Mouse (Mus musculus) C2C12 (cell line): Measurements from ENCODE around the gene Zik1. TPM values are rescaled to one million over a fixed set of nuclear protein-coding genes. Genes with fewer than 3 reads are reported as not detected.
A peak's percentile ranks its signal among the peaks of the same experiment; 100 is the strongest.

Experiments used
- H3K27me3 ChIP-seq: one replicate; pipeline ENCODE4 v1.6.1; 2011; ENCODE audit not compliant: control insufficient read depth, insufficient read depth, insufficient read length
- H3K36me3 ChIP-seq: one replicate; pipeline ENCODE4 v1.6.1; 2011; ENCODE audit not compliant: control insufficient read depth, insufficient read depth
- H3K4me3 ChIP-seq: one replicate; pipeline ENCODE4 v1.5.1; 2011; ENCODE audit warnings: mild to moderate bottlenecking, control low read depth; ENCODE audit not compliant: poor library complexity, insufficient read depth, severe bottlenecking
- H3K79me2 ChIP-seq: one replicate; pipeline ENCODE4 v1.6.1; 2011; ENCODE audit not compliant: control insufficient read depth, insufficient read depth
- H3K79me3 ChIP-seq: one replicate; pipeline ENCODE4 v1.6.1; 2011; ENCODE audit warnings: low read depth, control low read depth
- H3ac ChIP-seq: one replicate; pipeline ENCODE3; 2011; ENCODE audit warnings: low read depth; ENCODE audit not compliant: control insufficient read depth, insufficient read length
- CEBPB ChIP-seq: IDR thresholded peaks from one replicate; pipeline ENCODE4 v1.6.1; 2011; ENCODE audit warnings: low read depth, mild to moderate bottlenecking, control low read depth, moderate library complexity
- CTCF ChIP-seq: IDR thresholded peaks from one replicate; pipeline ENCODE4 v1.5.1; 2011; ENCODE audit not compliant: control insufficient read depth, insufficient read depth, insufficient read length
- FOSL1 ChIP-seq: IDR thresholded peaks from one replicate; pipeline ENCODE4 v1.8.0; 2011; ENCODE audit warnings: mild to moderate bottlenecking, low read length; ENCODE audit not compliant: poor library complexity, insufficient read depth, severe bottlenecking
- MAX ChIP-seq: IDR thresholded peaks from one replicate; pipeline ENCODE4 v1.6.1; 2011; ENCODE audit warnings: mild to moderate bottlenecking, control low read depth
- MYOD1 ChIP-seq: IDR thresholded peaks from one replicate; pipeline ENCODE4 v1.6.1; 2011; ENCODE audit warnings: low read depth; ENCODE audit not compliant: control insufficient read depth, insufficient read length
- MYOG ChIP-seq: IDR thresholded peaks from one replicate; pipeline ENCODE4 v1.6.1; 2011; ENCODE audit not compliant: control insufficient read depth, insufficient read length; ENCODE audit errors: extremely low read depth
- USF1 ChIP-seq: IDR thresholded peaks from one replicate; pipeline ENCODE4 v1.6.1; 2011; ENCODE audit warnings: low read depth, mild to moderate bottlenecking, control low read depth, moderate library complexity
- long read RNA-seq, 2 experiments: library from polyadenylated mRNA; unstranded; transcript quantifications; one replicate each; pipeline ENCODE4 v2.0.0; 2019 to 2020
- polyA plus RNA-seq: library from polyadenylated mRNA; unstranded; fragments of >200 nt; fragmentation: generic; extraction: Trizol; gene quantifications from one replicate; pipeline ENCODE4 v1.2.1, GENCODE M21; 2012; ENCODE audit warnings: missing spikeins

The Zik1 gene
- polyA plus RNA-seq = 2.0 TPM
- long read RNA-seq, experiment 1 = 0 reads
- long read RNA-seq, experiment 2, full-length matches to known transcripts = 30 of 34 reads
- long read RNA-seq, experiment 2, partial matches to known transcripts = 1 of 34 reads
- long read RNA-seq, experiment 2, other reads (novel, unspliced or antisense) = 3 of 34 reads

GRCm38 (mm10) chr7:10494786-10495521, at the start of gene Zik1:
Zik1 (minus strand) TSS chr7:10495394.
- no peak for TF ChIP-seq MYOD1
- TF ChIP-seq USF1 = no peak
- no peak for TF ChIP-seq MYOG
- no peak for TF ChIP-seq CEBPB
- no peak for TF ChIP-seq FOSL1
- TF ChIP-seq CTCF = no peak
- TF ChIP-seq MAX = no peak
- Histone ChIP-seq H3K36me3 (peaks cover 23% of the 10 kb centered on the region), H3K4me3 (peak within 1 kb of the TSS; percentile 52), H3K79me2 (peaks cover 21% of the 10 kb centered on the region), H3K27me3 (no peaks in the 10 kb centered on the region), H3ac (peak within 1 kb of the TSS; percentile 93), H3K79me3 (peaks cover 10% of the 10 kb centered on the region)

GRCm38 (mm10) chr7:10495578-10495977, 384 bp upstream of the Zik1 start:
- Histone ChIP-seq H3K4me3 (no peak overlapping the region), H3K27me3 (no peaks in the 10 kb centered on the region), H3K36me3 (peaks cover 17% of the 10 kb centered on the region), H3K79me2 (peaks cover 21% of the 10 kb centered on the region), H3K79me3 (peaks cover 10% of the 10 kb centered on the region), H3ac (no peak overlapping the region)
- no peak for TF ChIP-seq MYOG
- no peak for TF ChIP-seq CTCF
- no peak for TF ChIP-seq MYOD1
- no peak for TF ChIP-seq FOSL1
- no peak for TF ChIP-seq USF1
- no peak for TF ChIP-seq MAX
- no peak for TF ChIP-seq CEBPB

- H3K36me3 ChIP-seq = no peaks in the 10 kb centered on the region
- no peak overlapping the region for H3K4me3 ChIP-seq
- H3K79me3 ChIP-seq = no peaks in the 10 kb centered on the region
- H3K79me2 ChIP-seq = no peaks in the 10 kb centered on the region
- no peak overlapping the region for H3ac ChIP-seq
- no peak for TF ChIP-seq CEBPB
- no peak for TF ChIP-seq FOSL1
- TF ChIP-seq MYOG = no peak
- TF ChIP-seq MYOD1 = no peak
- TF ChIP-seq CTCF = no peak
- no peak for TF ChIP-seq MAX
- no peak for TF ChIP-seq USF1
- H3K27me3 ChIP-seq = no peaks in the 10 kb centered on the region
These were observed 14.5 kb downstream of the Zik1 start for GRCm38 (mm10) chr7:10480588-10481233.

GRCm38 (mm10) chr7:10479813-10480212, 15.4 kb downstream of the Zik1 start:
- no peak for TF ChIP-seq MYOG
- no peak for TF ChIP-seq CTCF
- no peak for TF ChIP-seq CEBPB
- no peak for TF ChIP-seq FOSL1
- no peak for TF ChIP-seq USF1
- TF ChIP-seq MAX = no peak
- no peak for TF ChIP-seq MYOD1
- no peaks in the 10 kb centered on the region for H3K79me2 ChIP-seq
- no peaks in the 10 kb centered on the region for H3K36me3 ChIP-seq
- no peaks in the 10 kb centered on the region for H3K27me3 ChIP-seq
- H3K79me3 ChIP-seq = no peaks in the 10 kb centered on the region
- H3ac ChIP-seq = no peak overlapping the region
- H3K4me3 ChIP-seq = no peak overlapping the region

GRCm38 (mm10) chr7:10458166-10458565, 37.0 kb downstream of the Zik1 start:
- H3K4me3 ChIP-seq = no peak overlapping the region
- TF ChIP-seq CTCF (no peak), MYOD1 (no peak), FOSL1 (no peak), MYOG (no peak), MAX (no peak), USF1 (no peak), CEBPB (no peak)
- no peaks in the 10 kb centered on the region for H3K79me3 ChIP-seq
- no peaks in the 10 kb centered on the region for H3K36me3 ChIP-seq
- no peaks in the 10 kb centered on the region for H3K27me3 ChIP-seq
- H3ac ChIP-seq = no peak overlapping the region
- no peaks in the 10 kb centered on the region for H3K79me2 ChIP-seq
